Mouse (Mus musculus) myocyte (in vitro differentiated cells): Measurements from ENCODE around the gene Hoxd9.

Source experiments
- E2F4 ChIP-seq: IDR thresholded peaks from one replicate; pipeline ENCODE4 v1.6.1; 2011; ENCODE audit warnings: mild to moderate bottlenecking, control low read depth, moderate library complexity; ENCODE audit not compliant: insufficient read depth
- MAX ChIP-seq: IDR thresholded peaks from one replicate; pipeline ENCODE4 v1.6.1; 2011; ENCODE audit warnings: low read depth, mild to moderate bottlenecking, control low read depth
- POLR2A ChIP-seq: IDR thresholded peaks from one replicate; pipeline ENCODE4 v1.6.1; 2011; ENCODE audit warnings: low read depth, mild to moderate bottlenecking, control low read depth, moderate library complexity; ENCODE audit not compliant: insufficient read length
- POLR2AphosphoS2 ChIP-seq: IDR thresholded peaks from one replicate; pipeline ENCODE4 v1.6.1; 2011; ENCODE audit warnings: low read depth, control low read depth; ENCODE audit not compliant: insufficient read length
- USF1 ChIP-seq: IDR thresholded peaks from one replicate; pipeline ENCODE4 v1.6.1; 2011; ENCODE audit warnings: low read depth, mild to moderate bottlenecking, control low read depth, moderate library complexity

- TF ChIP-seq MAX (no peak), POLR2A (no peak), USF1 (no peak), POLR2AphosphoS2 (no peak), E2F4 (no peak)
Measured at GRCm38 (mm10) chr2:74655821-74656631, 41.5 kb upstream of the Hoxd9 start.
